Mouse (Mus musculus) splenic B cell, adult 2 months (primary cell): ENCODE data around the gene Itpr2.

Source experiments
- DNase-seq: peaks from one replicate; pipeline ENCODE4 v3.0.0-alpha.2; 2011; ENCODE audit warnings: low read depth, low spot score
- H3K27me3 ChIP-seq: 2 replicates; pipeline ENCODE4 v1.6.1; 2012; ENCODE audit warnings: mild to moderate bottlenecking, low read length, moderate library complexity, mixed read lengths; ENCODE audit not compliant: control insufficient read depth, poor library complexity, insufficient read depth, severe bottlenecking
- H3K36me3 ChIP-seq: 2 replicates; pipeline ENCODE4 v1.6.1; 2012; ENCODE audit warnings: mild to moderate bottlenecking, low read length, moderate library complexity, mixed read lengths; ENCODE audit not compliant: control insufficient read depth, poor library complexity, insufficient read depth, severe bottlenecking

Itpr2 gene

DNA sequence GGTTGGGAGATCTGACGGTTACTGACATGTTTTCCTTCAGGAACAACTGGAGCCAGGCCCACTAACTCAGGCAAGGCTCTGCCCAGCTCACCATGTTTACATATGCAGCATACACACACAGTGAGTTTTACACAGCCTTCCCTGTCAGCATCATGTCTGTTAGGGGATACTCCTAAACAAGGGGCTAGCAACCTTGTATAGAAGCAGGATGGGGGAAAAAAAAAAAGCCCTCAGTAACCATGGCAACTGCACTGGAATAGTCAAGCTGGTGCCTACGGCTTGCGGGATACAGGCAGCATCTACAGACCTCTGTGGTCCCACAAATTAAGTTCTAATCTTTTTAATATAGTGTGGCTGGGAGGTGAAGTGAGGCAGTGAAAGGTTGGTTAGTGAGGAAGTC, 266.9 kb downstream of the Itpr2 start:
- Histone ChIP-seq H3K36me3 (peaks cover 8% of the 10 kb centered on the region), H3K27me3 (no peaks in the 10 kb centered on the region)
- DNase-seq: no peak

DNA sequence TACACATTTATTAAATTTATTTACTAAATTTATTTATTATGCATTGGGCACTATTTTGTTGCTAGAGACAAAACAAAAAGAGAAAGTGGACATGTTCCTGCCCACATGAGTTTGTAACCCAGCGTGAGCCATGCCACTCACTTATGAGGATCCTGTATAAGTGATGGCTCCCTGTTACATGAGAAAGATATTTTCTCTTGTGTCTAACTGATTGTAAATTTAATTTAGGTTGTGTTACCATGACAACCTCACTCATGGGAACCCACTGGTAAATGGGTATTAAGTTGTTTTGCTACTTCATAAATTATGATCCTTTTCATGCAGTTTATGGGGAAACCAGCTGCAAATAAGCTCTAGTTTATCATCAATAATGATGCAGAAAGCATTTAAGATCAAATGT, 267.6 kb downstream of the Itpr2 start:
- Histone ChIP-seq H3K27me3 (no peaks in the 10 kb centered on the region), H3K36me3 (peaks cover 7% of the 10 kb centered on the region)
- no peak for DNase-seq

GRCm38 (mm10) chr6:146230903-146231302, 271.1 kb downstream of the Itpr2 start:
- H3K36me3 ChIP-seq: peaks cover 18% of the 10 kb centered on the region
- DNase-seq: no peak

DNA sequence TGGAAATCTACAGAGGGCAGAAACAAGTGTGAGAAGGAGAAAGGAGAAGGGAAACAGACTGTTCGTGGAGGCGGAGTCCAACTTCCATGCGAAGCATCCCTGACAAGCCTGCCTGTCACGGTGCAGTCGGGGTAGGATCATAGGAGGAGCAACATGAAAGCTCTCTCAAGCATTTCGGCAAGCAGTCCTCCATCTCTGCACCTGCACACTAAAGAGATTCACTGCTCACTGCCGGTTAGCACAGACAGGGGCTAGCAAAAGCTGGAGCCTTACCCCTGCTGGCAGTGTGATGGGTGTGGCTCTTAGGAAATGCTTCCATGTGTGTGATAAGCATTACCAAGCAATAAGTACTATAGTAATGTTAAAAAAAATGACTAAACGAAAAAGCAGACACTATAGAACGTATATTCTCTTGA, 271.6 kb downstream of the Itpr2 start:
- DNase-seq: no peak
- Histone ChIP-seq H3K36me3 (peaks cover 18% of the 10 kb centered on the region), H3K27me3 (no peaks in the 10 kb centered on the region)

More at GRCm38 (mm10) chr6:146230903-146231302, 271.1 kb downstream of the Itpr2 start:
- no peaks in the 10 kb centered on the region for H3K27me3 ChIP-seq

DNA sequence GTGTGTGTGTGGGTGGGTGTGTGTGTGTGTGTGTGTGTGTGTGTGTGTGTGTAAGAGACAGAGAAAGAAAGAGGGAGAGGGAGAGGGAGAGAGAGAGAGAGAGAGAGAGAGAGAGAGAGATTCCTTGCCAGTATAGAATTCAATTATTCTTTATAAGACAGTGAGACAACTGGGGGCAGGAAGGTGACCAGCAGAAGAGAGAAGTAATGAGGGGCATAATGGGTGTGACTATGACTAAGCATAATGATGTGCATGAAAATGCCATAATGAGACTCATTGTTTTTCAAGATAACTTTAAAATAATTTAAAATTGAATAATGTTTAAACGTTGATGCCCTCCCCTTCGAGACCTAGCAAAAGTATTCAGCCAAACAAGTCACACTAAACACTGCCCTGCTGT, 272.1 kb downstream of the Itpr2 start:
- H3K27me3 ChIP-seq: no peaks in the 10 kb centered on the region
- peaks cover 16% of the 10 kb centered on the region for H3K36me3 ChIP-seq
- no peak for DNase-seq

GRCm38 (mm10) chr6:146229519-146229918, 272.5 kb downstream of the Itpr2 start:
- Histone ChIP-seq H3K27me3 (no peaks in the 10 kb centered on the region), H3K36me3 (peaks cover 15% of the 10 kb centered on the region)
- no peak for DNase-seq

DNA sequence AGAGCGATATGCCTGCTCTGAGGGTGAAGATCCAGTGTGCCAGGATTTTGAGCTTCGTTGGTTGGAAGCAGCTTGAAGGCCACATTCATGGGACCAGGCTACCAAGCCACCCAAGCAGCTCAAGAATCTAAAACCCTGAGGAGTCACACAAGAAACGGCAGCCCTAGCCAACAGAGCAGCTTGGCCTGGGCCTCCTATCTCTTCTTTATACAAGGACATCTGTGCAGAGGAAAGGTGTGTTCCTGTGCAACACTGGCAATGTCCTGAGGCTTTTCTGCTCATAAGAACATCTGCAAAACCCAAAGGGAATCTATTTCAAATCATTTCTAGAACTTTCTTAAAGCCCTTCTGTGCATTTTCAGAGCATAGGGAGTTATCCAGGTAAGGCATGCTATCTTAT, 274.0 kb downstream of the Itpr2 start:
- peaks cover 18% of the 10 kb centered on the region for H3K36me3 ChIP-seq
- no peak for DNase-seq
- H3K27me3 ChIP-seq: no peaks in the 10 kb centered on the region

DNA sequence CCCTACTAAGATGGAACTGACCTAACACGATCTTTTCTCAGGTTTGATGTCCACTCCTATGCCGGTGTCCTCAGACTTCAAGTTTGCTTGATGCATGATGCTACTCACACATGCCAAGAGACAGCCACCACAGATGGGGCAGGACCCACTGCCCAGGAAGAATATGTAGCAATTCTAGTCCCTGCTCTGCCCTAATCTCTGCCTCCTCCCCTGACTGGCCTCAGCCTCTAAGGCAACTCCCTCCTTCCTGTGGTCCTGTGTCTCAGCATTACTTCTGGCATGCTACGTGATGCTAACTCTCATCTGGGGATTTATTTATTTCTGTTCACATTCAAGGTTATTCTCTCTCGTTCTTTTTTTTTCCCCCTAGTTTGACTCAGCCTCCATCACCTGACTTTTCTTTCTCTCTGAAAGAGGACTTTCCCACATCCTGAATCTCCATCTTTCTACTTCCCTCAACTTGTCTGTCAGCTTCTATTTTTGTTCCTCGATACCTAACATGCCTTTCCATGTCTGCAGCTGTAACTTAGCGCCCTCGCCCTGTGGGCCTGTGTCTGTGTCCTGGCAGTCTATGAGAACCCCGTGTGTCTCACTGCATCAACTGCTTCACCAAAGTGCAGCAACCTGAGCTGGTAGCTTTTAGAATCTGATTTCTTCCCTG, 279.5 kb downstream of the Itpr2 start:
- Histone ChIP-seq H3K36me3 (peaks cover 9% of the 10 kb centered on the region; the same call in 1 of the 2 replicates), H3K27me3 (no peaks in the 10 kb centered on the region)
- peak; percentile 34 for DNase-seq

DNA sequence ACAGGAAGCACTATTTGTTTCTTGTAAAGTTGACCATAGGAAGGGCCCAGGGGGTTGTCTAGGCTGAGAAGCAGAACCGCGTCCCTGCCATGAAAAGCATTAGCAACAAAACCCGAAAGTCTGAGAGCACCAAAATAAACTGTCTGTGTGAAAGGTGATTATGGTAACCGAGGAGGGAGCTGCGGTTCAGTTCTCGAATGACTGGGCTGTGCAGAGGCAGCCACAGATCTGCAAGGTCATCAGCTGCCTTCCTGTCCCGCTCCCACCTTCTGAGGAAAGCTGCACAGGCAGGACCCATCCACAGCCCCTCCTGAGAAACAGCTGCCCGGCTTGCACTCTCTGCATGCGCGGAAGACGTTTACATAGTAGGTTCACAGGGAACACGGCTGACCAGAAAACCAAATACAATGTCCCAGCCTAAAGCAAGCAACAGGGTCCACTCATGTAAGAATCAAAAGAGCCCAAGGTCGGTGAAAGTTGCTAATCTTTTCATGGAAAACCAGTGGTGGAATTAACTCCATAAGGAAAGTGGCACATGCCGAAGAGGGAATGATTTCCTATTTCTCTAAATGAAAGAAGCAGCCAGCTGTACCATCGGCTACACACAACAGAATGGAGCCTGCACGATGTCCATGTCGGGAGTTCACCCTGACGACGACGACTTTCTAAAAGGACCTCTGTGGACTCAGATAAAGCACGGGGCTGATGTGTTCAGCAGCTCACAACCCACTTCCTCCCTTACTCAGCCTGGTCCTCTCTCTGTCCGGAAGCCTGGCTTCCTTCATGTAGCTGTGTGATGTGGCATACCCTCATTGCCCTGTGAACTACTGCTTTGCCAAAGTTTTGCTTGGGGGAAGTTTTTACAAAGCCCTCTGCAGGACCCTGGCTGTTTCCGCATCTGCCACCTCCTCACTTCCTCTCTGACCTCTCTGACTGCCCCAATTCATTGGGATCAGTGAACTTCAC, 280.4 kb downstream of the Itpr2 start:
- peak; percentile 74 for DNase-seq

DNA sequence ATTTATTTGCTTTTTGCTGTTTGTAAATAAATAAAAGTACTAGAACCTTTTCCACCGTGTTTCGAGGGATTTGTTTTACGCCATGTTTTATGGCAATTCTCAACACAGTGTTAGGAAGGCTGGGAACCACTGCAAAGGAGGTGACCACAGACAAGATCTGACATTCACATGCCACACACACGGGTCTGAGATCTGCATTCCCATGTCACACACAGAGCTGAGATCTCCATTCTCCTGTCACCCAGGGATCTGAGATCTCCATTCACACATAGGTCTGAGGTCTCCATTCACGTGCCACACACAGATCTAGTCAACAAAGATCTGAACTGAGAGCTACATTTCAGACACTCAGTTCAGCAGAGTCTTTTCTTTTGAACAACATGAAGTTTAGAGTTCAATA, 282.0 kb downstream of the Itpr2 start:
- no peak for DNase-seq
- H3K36me3 ChIP-seq: 0 out of 2 replicates have a peak, but pooled peaks cover 3% of the 10 kb centered on the region
- H3K27me3 ChIP-seq: no peaks in the 10 kb centered on the region

More for the DNA sequence above, 280.4 kb downstream of the Itpr2 start:
- Histone ChIP-seq H3K36me3 (0 out of 2 replicates have a peak, but pooled peaks cover 3% of the 10 kb centered on the region), H3K27me3 (no peaks in the 10 kb centered on the region)

DNA sequence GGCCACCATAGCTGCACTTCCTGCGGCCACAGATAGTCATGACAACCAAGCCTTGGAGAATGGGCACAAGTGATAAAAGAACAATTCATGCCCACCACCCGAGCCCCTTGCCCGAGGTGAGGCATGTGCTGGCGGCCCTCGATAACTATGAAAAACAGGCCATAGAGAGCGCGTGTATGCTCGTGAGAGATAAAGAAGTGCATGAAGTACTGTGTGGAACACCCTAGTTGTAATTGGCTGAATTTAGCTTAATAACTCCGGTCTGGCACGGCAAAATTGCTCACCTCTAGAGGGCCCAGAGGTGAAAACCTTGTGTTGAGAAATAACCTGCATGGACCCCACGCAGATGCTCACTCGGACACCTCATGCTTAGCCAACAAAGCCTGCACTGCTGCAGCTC, 282.5 kb downstream of the Itpr2 start:
- no peak for DNase-seq
- no peaks in the 10 kb centered on the region for H3K27me3 ChIP-seq
- 0 out of 2 replicates have a peak, but pooled peaks cover 3% of the 10 kb centered on the region for H3K36me3 ChIP-seq

- peak; percentile 68 for DNase-seq
- no peaks in the 10 kb centered on the region for H3K27me3 ChIP-seq
- H3K36me3 ChIP-seq: no peaks in the 10 kb centered on the region
These were observed 286.7 kb downstream of the Itpr2 start for GRCm38 (mm10) chr6:146215302-146215701.

DNA sequence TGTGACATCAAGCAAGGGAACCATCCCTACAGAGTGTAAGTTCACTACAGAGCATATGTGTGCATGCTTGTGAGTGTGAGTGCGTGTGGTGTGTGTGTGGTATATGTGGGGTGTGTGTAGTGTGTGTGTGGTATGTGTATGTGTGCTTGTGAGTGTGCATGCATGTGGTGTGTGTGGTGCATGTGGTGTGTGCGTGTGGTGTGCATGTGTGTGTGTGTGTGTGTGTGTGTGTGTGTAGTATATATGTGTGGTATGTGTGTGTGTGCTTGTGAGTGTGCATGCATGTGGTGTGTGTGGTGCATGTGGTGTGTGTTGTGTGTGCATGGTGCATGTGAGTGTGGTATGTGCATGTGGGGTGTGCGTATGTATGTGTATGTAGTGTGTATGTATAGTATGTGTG, 289.7 kb downstream of the Itpr2 start:
- no peaks in the 10 kb centered on the region for H3K36me3 ChIP-seq
- DNase-seq: no peak
- no peaks in the 10 kb centered on the region for H3K27me3 ChIP-seq

GRCm38 (mm10) chr6:146211233-146211632, 290.8 kb downstream of the Itpr2 start:
- H3K27me3 ChIP-seq: no peaks in the 10 kb centered on the region
- no peak for DNase-seq

DNA sequence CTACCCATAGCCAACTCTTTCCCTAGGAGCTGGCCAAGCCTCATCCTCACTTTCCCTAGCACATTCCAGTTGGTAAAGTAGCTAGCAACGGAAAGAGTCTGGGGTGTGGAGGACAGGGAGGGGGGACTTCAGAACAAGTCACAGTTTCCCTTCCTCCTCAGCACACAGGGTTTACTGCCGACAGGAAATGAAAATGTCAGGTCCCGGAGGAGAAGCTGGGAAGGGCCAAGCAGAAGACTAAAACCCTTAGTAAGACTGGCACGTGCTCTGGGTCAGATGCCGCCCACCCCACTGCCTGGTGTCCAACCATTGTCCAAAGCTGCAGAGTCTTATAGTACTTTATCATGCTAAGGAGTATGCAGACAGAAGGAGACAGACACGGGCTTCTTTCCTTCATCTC, 293.0 kb downstream of the Itpr2 start:
- DNase-seq: peak; percentile 50
- Histone ChIP-seq H3K27me3 (no peaks in the 10 kb centered on the region), H3K36me3 (no peaks in the 10 kb centered on the region)

More at GRCm38 (mm10) chr6:146211233-146211632, 290.8 kb downstream of the Itpr2 start:
- H3K36me3 ChIP-seq: no peaks in the 10 kb centered on the region
